Mouse (Mus musculus) thymus, adult 2 months (tissue): ENCODE results near the gene Ech1. TPM values are rescaled to one million over a fixed set of nuclear protein-coding genes. Genes with fewer than 3 reads are reported as not detected.

Source experiments
- DNase-seq: peaks from one replicate; pipeline ENCODE4 v3.0.0; 2021
- H3K27ac ChIP-seq: fragments of 200-500 bp; 2 replicates; pipeline ENCODE4 v1.5.1; 2012; ENCODE audit warnings: low read length, control low read depth; ENCODE audit not compliant: control insufficient read depth, insufficient read depth
- H3K27me3 ChIP-seq: fragments of 200-500 bp; 2 replicates; pipeline ENCODE4 v1.6.1; 2012; ENCODE audit warnings: mild to moderate bottlenecking, low read length, moderate library complexity, mixed read lengths; ENCODE audit not compliant: control insufficient read depth, insufficient read depth
- H3K36me3 ChIP-seq: fragments of 200-500 bp; 2 replicates; pipeline ENCODE4 v1.6.1; 2012; ENCODE audit warnings: mild to moderate bottlenecking, low read length, moderate library complexity; ENCODE audit not compliant: control insufficient read depth, insufficient read depth
- H3K4me1 ChIP-seq: fragments of 200-500 bp; replicated peaks from 2 replicates; pipeline ENCODE4 v1.6.1; 2012; ENCODE audit warnings: low read length; ENCODE audit not compliant: control insufficient read depth, insufficient read depth
- H3K4me3 ChIP-seq: fragments of 200-500 bp; 2 replicates; pipeline ENCODE4 v1.5.1; 2012; ENCODE audit warnings: mild to moderate bottlenecking, low read length, control low read depth, moderate library complexity; ENCODE audit not compliant: control insufficient read depth, insufficient read depth
- CTCF ChIP-seq: fragments of 200-500 bp; IDR thresholded peaks from 2 replicates; pipeline ENCODE4 v1.5.1; 2012; ENCODE audit warnings: mild to moderate bottlenecking, control low read depth, low read length, moderate library complexity, borderline replicate concordance; ENCODE audit not compliant: control insufficient read depth, poor library complexity, insufficient read depth; ENCODE audit errors: extremely low read depth
- POLR2A ChIP-seq: fragments of 200-500 bp; IDR thresholded peaks from 2 replicates; pipeline ENCODE4 v1.6.1; 2012; ENCODE audit warnings: mild to moderate bottlenecking, low read length, control low read depth, moderate library complexity; ENCODE audit not compliant: control insufficient read depth, poor library complexity, insufficient read depth; ENCODE audit errors: extremely low read depth
- WGBS: fragments of 180-500 bp; shearing (Covaris S2); methylation state at CpG from one replicate; pipeline ENCODE4 v1.1.7; 2018; 5-methylcytosine and 5-hydroxymethylcytosine counted together
- polyA plus RNA-seq: library from polyadenylated mRNA; depleted of rRNA; stranded (reverse); fragments of >200 nt; gene quantifications from 2 replicates; pipeline ENCODE4 v1.2.3, GENCODE M21; 2012

The Ech1 gene
- polyA plus RNA-seq, 1 experiment = 359 TPM

DNA sequence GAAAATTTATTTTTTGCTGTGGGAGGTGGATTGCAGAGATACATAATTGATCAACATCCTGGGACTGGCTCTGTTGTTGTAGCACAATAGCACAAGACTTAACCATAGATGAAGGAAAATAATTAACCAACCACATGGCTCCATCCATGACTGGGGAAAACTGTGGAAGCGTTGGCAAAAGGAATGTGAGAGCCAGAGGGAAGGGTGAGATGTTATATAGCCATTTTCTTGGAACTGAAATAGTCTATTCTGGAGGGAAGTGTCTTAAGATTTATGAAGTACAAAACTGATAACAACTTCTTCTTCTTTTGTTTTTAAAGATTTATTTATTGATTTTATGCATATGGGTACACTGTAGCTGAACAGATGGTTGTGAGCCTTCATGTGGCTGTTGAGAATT, 22.3 kb downstream of the Ech1 start:
- Histone ChIP-seq H3K4me1 (no peaks in the 10 kb centered on the region), H3K27me3 (no peaks in the 10 kb centered on the region), H3K27ac (no peak overlapping the region), H3K4me3 (no peak overlapping the region), H3K36me3 (no peaks in the 10 kb centered on the region)
- TF ChIP-seq CTCF = no peak
- no peak for TF ChIP-seq POLR2A
- 85% methylated on average over 1 of the region's 1 CpGs for WGBS
- no peak for DNase-seq

DNA sequence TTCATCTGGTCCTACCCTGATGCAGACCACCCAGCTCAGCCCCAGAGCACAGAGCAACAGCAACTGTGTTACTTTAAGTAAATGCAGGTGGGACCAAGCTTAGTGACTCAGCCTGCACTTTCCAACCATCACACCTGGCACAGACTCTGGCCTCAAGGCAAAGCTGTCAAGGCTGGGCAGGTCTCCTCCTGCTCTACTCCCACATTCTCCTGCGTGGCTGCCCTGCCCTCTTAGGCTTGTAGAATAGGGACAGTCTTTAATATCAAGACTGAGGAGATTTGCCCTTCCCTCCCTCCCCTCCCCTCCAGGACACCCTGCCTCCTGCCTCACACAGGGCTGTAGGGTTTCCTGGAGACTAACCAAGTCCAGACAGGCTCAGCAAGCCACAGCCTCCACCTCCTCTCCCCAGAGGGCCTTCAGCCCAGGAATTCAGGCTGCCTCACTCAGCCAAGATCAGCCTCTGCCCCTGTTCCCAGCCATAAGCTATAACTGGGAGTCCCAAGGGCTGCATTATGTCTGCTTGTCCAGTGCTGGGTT, 24.8 kb downstream of the Ech1 start:
- WGBS = 52% methylated on average over 1 of the region's 1 CpGs
- DNase-seq = no peak

DNA sequence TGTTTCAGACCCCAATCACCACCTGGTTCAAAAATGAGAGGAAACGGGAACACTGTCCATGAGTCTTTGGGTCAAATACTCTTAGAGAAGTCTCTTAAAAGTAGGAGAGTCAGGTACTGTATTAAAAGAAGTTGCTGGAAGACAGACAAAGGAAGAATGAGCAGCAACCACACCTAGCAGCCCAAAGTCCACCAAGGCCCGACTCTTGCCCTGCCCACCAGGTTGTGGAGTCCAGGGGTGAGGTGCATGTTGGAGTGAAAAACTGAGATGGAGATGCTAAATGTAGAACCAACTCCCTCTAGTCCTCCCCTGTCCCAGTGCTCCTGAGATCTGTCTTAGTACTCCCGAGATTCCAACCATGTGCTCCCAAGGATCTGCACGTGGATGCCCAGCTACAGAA, 25.6 kb downstream of the Ech1 start:
- Histone ChIP-seq H3K27me3 (no peaks in the 10 kb centered on the region), H3K4me1 (no peaks in the 10 kb centered on the region), H3K36me3 (no peaks in the 10 kb centered on the region), H3K27ac (no peak overlapping the region), H3K4me3 (no peak overlapping the region)
- TF ChIP-seq POLR2A (no peak), CTCF (no peak)
- 94% methylated on average over 4 of the region's 4 CpGs for WGBS
- DNase-seq = no peak

More for the DNA sequence above, 24.8 kb downstream of the Ech1 start:
- Histone ChIP-seq H3K36me3 (no peaks in the 10 kb centered on the region), H3K27ac (no peak overlapping the region), H3K27me3 (no peaks in the 10 kb centered on the region), H3K4me1 (no peaks in the 10 kb centered on the region), H3K4me3 (no peak overlapping the region)
- TF ChIP-seq CTCF = no peak
- TF ChIP-seq POLR2A = no peak

DNA sequence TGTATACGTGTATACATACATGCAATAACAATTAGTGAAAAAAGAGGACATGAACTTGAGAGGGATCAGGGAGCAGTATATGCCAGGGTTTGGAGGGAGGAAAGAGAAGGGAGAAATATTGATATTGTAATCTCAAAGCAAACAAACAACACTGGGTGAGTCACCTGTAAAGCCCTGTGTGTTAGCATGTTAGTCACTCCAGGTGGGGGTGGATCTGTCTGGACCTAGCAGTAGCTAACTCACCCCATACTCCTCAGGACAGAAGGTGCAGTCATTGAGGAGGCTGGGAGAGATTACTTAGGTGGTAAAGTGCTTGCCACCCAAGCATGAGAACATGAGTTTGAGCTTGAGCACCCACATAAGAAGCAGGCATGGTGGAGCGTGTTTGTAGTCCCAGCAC, 34.9 kb downstream of the Ech1 start:
- Histone ChIP-seq H3K36me3 (no peaks in the 10 kb centered on the region), H3K27me3 (no peaks in the 10 kb centered on the region), H3K4me3 (no peak overlapping the region), H3K4me1 (peaks cover 14% of the 10 kb centered on the region), H3K27ac (no peak overlapping the region)
- TF ChIP-seq POLR2A = no peak
- TF ChIP-seq CTCF = no peak
- DNase-seq = no peak
- 96% methylated on average over 2 of the region's 2 CpGs for WGBS

DNA sequence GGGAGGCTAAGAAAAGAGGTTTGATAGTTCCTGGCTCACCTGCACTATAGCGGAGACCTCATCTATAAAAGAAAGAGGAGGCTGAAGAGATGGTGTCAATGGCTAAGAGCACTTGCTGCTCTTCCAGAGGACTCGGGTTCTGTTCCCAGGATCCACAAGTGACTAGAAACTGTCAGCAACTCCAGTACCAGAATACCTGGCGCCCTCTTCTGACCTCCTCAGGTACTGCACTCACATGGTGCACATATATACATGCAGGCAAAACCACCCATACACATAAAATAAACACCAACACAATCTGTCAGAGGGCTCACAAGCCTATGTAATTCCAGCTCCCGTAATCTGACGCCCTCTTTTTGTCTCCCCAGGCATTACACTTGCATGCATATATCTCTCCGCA, 35.9 kb downstream of the Ech1 start:
- no peak overlapping the region for H3K4me3 ChIP-seq
- TF ChIP-seq POLR2A = no peak
- no peak for TF ChIP-seq CTCF
- no peak for DNase-seq
- WGBS = 98% methylated on average over 6 of the region's 6 CpGs
- H3K4me1 ChIP-seq = peaks cover 21% of the 10 kb centered on the region
- no peaks in the 10 kb centered on the region for H3K27me3 ChIP-seq
- no peaks in the 10 kb centered on the region for H3K36me3 ChIP-seq
- no peak overlapping the region for H3K27ac ChIP-seq

DNA sequence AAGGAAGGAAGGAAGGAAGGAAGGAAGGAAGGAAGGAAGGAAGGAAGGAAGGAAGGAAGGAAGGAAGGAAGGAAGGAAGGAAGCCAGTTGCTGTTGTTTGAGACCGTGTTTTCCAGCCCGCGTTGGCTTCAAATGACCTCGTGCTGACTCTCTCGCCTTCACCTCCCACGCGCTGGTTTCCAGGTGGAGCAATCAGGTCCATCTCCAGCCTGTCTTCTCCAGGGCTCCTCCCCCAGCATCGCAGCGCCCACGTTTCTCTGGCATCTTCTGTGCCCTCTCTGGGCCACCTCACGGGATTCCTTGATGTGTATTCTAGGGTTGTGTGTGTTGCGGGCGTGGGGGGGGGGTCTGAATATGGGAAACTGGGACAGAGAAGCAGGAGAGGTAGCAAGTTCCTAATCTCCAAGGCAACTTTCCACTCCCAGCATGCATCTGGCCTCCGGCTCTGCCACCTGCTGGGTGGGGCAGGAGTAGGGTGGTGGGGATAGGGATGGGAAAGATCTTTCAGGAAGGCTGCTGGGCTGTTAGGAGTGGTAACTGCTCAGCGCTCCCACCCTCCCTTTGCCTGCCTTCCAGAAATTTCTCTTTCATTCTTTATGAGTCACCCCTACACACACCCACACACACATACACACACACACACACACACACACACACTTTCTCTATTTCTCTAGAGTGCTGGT, 37.9 kb downstream of the Ech1 start:
- Histone ChIP-seq H3K36me3 (no peaks in the 10 kb centered on the region), H3K27ac (no peak overlapping the region), H3K4me1 (peaks cover 37% of the 10 kb centered on the region), H3K27me3 (no peaks in the 10 kb centered on the region), H3K4me3 (no peak overlapping the region)
- 91% methylated on average over 15 of the region's 15 CpGs for WGBS
- TF ChIP-seq CTCF (no peak), POLR2A (no peak)
- DNase-seq = no peak

DNA sequence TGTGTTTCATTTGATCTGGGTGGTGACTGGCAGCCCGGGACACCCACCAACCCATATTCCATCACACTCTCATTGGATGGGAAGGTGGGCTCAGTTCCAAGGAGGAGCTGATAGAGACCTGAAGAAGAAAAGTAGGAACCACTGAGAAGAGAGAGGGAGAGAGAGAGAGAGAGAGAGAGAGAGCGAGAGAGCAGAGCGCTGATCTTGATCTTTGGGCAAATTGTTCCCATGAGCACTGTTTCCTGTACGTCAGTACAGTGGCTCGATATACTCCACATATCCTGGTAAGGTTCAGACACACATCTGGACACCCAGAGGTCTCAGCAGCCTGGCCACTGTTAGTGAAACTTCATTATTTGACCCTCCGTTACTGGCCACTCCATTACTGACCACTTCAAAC, 38.5 kb downstream of the Ech1 start, which contains the start of gene Lgals7:
Lgals7 (plus strand) TSS at position 314 of the 400 bp plus-strand sequence.
- H3K27ac ChIP-seq = no peak within 1 kb of the TSS
- DNase-seq = no peak
- peaks cover 37% of the 10 kb centered on the region for H3K4me1 ChIP-seq
- H3K4me3 ChIP-seq = no peak within 1 kb of the TSS
- WGBS = 82% methylated on average over 6 of the region's 6 CpGs
- H3K27me3 ChIP-seq = no peaks in the 10 kb centered on the region
- no peaks in the 10 kb centered on the region for H3K36me3 ChIP-seq
- no peak for TF ChIP-seq CTCF
- TF ChIP-seq POLR2A = no peak
